Mouse (Mus musculus) CH12.LX (cell line): Measurements from ENCODE around the gene Cbx4. TPM values are rescaled to one million over a fixed set of nuclear protein-coding genes. Genes with fewer than 3 reads are reported as not detected.

Source experiments
- DNase-seq: peaks from one replicate; pipeline ENCODE4 v3.0.0-alpha.2; 2013; ENCODE audit errors: extremely low read depth
- H3K27ac ChIP-seq: 2 replicates; pipeline ENCODE4 v1.5.1; 2012; ENCODE audit warnings: low read depth, mild to moderate bottlenecking, control low read depth, moderate library complexity; ENCODE audit not compliant: insufficient read depth
- H3K27me3 ChIP-seq: replicated peaks from 2 replicates; pipeline ENCODE3; 2012; ENCODE audit warnings: inconsistent platforms
- H3K36me3 ChIP-seq, 2 experiments: replicated peaks in 1 of 2; 2 replicates each; pipeline versions ENCODE3 to v1.6.1; 2012; ENCODE audit warnings: inconsistent platforms in 1 of 2, low read length in 1 of 2, mild to moderate bottlenecking in 1 of 2, mixed read lengths in 1 of 2, moderate library complexity in 1 of 2; ENCODE audit not compliant: control insufficient read depth in 1 of 2, insufficient read depth in 1 of 2
- H3K4me1 ChIP-seq, 2 experiments: 2 replicates each; pipeline ENCODE4 v1.6.1; 2012; ENCODE audit warnings: inconsistent platforms in 1 of 2, moderate library complexity in 1 of 2; ENCODE audit not compliant: insufficient read depth in 2 of 2, control insufficient read depth in 1 of 2
- H3K4me2 ChIP-seq: 2 replicates; pipeline ENCODE4 v1.6.1; 2012; ENCODE audit warnings: low read depth, mild to moderate bottlenecking, control low read depth; ENCODE audit not compliant: poor library complexity, insufficient read depth, severe bottlenecking
- H3K4me3 ChIP-seq, 3 experiments: fragments of 150-350 bp in 1 of 3; sonication (generic) in 1 of 3; replicated peaks in 1 of 3; 2 replicates each; pipeline versions ENCODE3 to v1.5.1; 2011 to 2012; ENCODE audit warnings: low read depth in 2 of 3, low read length in 2 of 3, mild to moderate bottlenecking in 2 of 3, moderate library complexity in 2 of 3, control low read depth in 1 of 3, improper control_type of control experiment in 1 of 3, inconsistent platforms in 1 of 3, mixed read lengths in 1 of 3; ENCODE audit not compliant: poor library complexity in 1 of 3
- H3K79me2 ChIP-seq: replicated peaks from 2 replicates; pipeline ENCODE4 v1.6.1; 2012; ENCODE audit warnings: mild to moderate bottlenecking, moderate library complexity; ENCODE audit not compliant: control insufficient read depth, poor library complexity, insufficient read depth, severe bottlenecking; ENCODE audit errors: extremely low read depth
- H3K9ac ChIP-seq: 2 replicates; pipeline ENCODE4 v1.6.1; 2012; ENCODE audit warnings: low read depth, mild to moderate bottlenecking, control low read depth, moderate library complexity; ENCODE audit not compliant: insufficient read depth
- H3K9me3 ChIP-seq: replicated peaks from 2 replicates; pipeline ENCODE3; 2012; ENCODE audit warnings: low read length, inconsistent platforms, mixed read lengths
- BHLHE40 ChIP-seq: IDR thresholded peaks from 2 replicates; pipeline ENCODE4 v1.6.1; 2011; ENCODE audit warnings: mild to moderate bottlenecking, low read depth, low read length, improper control_type of control experiment
- CHD1 ChIP-seq: IDR thresholded peaks from 2 replicates; pipeline ENCODE4 v1.6.1; 2012; ENCODE audit warnings: low read depth, low read length, improper control_type of control experiment, inconsistent platforms
- CTCF ChIP-seq, 2 experiments: IDR thresholded peaks in 1 of 2; conservative IDR thresholded peaks in 1 of 2; 2 replicates each; pipeline ENCODE4 v1.5.1; 2011 to 2012; ENCODE audit warnings: low read depth in 2 of 2, low read length in 2 of 2, improper control_type of control experiment in 1 of 2, inconsistent platforms in 1 of 2, mild to moderate bottlenecking in 1 of 2, moderate library complexity in 1 of 2
- E2F4 ChIP-seq: IDR thresholded peaks from 2 replicates; pipeline ENCODE4 v1.6.1; 2011; ENCODE audit warnings: low read depth, low read length, improper control_type of control experiment; ENCODE audit not compliant: insufficient replicate concordance
- EP300 ChIP-seq: IDR thresholded peaks from 2 replicates; pipeline ENCODE4 v1.6.1; 2011; ENCODE audit warnings: low read length, improper control_type of control experiment
- ETS1 ChIP-seq: conservative IDR thresholded peaks from 2 replicates; pipeline ENCODE4 v1.6.1; 2012; ENCODE audit warnings: low read depth, mild to moderate bottlenecking, inconsistent platforms, low read length, improper control_type of control experiment, moderate library complexity
- GABPA ChIP-seq: IDR thresholded peaks from 2 replicates; pipeline ENCODE4 v1.6.1; 2012; ENCODE audit warnings: low read depth, low read length, improper control_type of control experiment, inconsistent platforms; ENCODE audit not compliant: insufficient replicate concordance
- HCFC1 ChIP-seq: IDR thresholded peaks from 2 replicates; pipeline ENCODE4 v1.6.1; 2012; ENCODE audit warnings: low read depth, mild to moderate bottlenecking, inconsistent platforms, low read length, improper control_type of control experiment
- IRF4 ChIP-seq: IDR thresholded peaks from 2 replicates; pipeline ENCODE4 v1.6.1; 2014; ENCODE audit warnings: low read depth, mild to moderate bottlenecking, inconsistent platforms, low read length, improper control_type of control experiment
- JUN ChIP-seq: IDR thresholded peaks from 2 replicates; pipeline ENCODE4 v1.6.1; 2011; ENCODE audit warnings: low read depth, mild to moderate bottlenecking, low read length, improper control_type of control experiment, moderate library complexity; ENCODE audit not compliant: insufficient read depth
- KAT2A ChIP-seq: IDR thresholded peaks from 2 replicates; pipeline ENCODE4 v1.6.1; 2012; ENCODE audit warnings: low read length, improper control_type of control experiment, inconsistent platforms; ENCODE audit not compliant: insufficient replicate concordance
- MAFK ChIP-seq: IDR thresholded peaks from 2 replicates; pipeline ENCODE4 v1.6.1; 2011; ENCODE audit warnings: low read length, improper control_type of control experiment; ENCODE audit not compliant: insufficient replicate concordance
- MAX ChIP-seq: IDR thresholded peaks from 2 replicates; pipeline ENCODE4 v1.6.1; 2011; ENCODE audit warnings: low read length, improper control_type of control experiment
- MAZ ChIP-seq: IDR thresholded peaks from 2 replicates; pipeline ENCODE4 v1.6.1; 2012; ENCODE audit warnings: low read depth, mild to moderate bottlenecking, inconsistent platforms, low read length, improper control_type of control experiment, moderate library complexity
- MEF2A ChIP-seq: IDR thresholded peaks from 2 replicates; pipeline ENCODE4 v1.6.1; 2014; ENCODE audit warnings: low read depth, mild to moderate bottlenecking, inconsistent platforms, low read length, improper control_type of control experiment, borderline replicate concordance
- MXI1 ChIP-seq: IDR thresholded peaks from 2 replicates; pipeline ENCODE4 v1.6.1; 2011; ENCODE audit warnings: mild to moderate bottlenecking, low read depth, low read length, improper control_type of control experiment
- NRF1 ChIP-seq: IDR thresholded peaks from 2 replicates; pipeline ENCODE4 v1.6.1; 2014; ENCODE audit warnings: low read depth, mild to moderate bottlenecking, inconsistent platforms, low read length, improper control_type of control experiment, moderate library complexity
- POLR2A ChIP-seq: IDR thresholded peaks from 2 replicates; pipeline ENCODE4 v1.6.1; 2011; ENCODE audit warnings: low read depth, mild to moderate bottlenecking, improper control_type of control experiment, low read length
- POLR2AphosphoS2 ChIP-seq: IDR thresholded peaks from 2 replicates; pipeline ENCODE4 v1.6.1; 2011; ENCODE audit warnings: low read depth, low read length, improper control_type of control experiment
- RAD21 ChIP-seq: IDR thresholded peaks from 2 replicates; pipeline ENCODE4 v1.6.1; 2011; ENCODE audit warnings: low read depth, mild to moderate bottlenecking, low read length, improper control_type of control experiment, moderate library complexity
- RCOR1 ChIP-seq: conservative IDR thresholded peaks from 2 replicates; pipeline ENCODE4 v1.6.1; 2012; ENCODE audit warnings: low read depth, mild to moderate bottlenecking, inconsistent platforms, low read length, improper control_type of control experiment
- TBP ChIP-seq: conservative IDR thresholded peaks from 2 replicates; pipeline ENCODE4 v1.6.1; 2011; ENCODE audit warnings: low read depth, low read length, improper control_type of control experiment
- TCF12 ChIP-seq: IDR thresholded peaks from 2 replicates; pipeline ENCODE4 v1.6.1; 2014; ENCODE audit warnings: low read depth, mild to moderate bottlenecking, inconsistent platforms, low read length, improper control_type of control experiment
- UBTF ChIP-seq: IDR thresholded peaks from 2 replicates; pipeline ENCODE4 v1.6.1; 2012; ENCODE audit warnings: low read depth, mild to moderate bottlenecking, inconsistent platforms, low read length, improper control_type of control experiment, moderate library complexity
- USF2 ChIP-seq: conservative IDR thresholded peaks from 2 replicates; pipeline ENCODE4 v1.6.1; 2011; ENCODE audit warnings: low read depth, low read length, improper control_type of control experiment
- ZKSCAN1 ChIP-seq: IDR thresholded peaks from 2 replicates; pipeline ENCODE4 v1.6.1; 2012; ENCODE audit warnings: low read depth, inconsistent platforms, low read length, improper control_type of control experiment, borderline replicate concordance
- ZNF384 ChIP-seq: IDR thresholded peaks from 2 replicates; pipeline ENCODE4 v1.6.1; 2012; ENCODE audit warnings: low read depth, low read length, improper control_type of control experiment, inconsistent platforms
- dilution Hi-C: fragments of 300-500 bp; cut with MboI; formaldehyde crosslinking; loops from 2 replicates; pipeline ENCODE4 v1.14.3; 2020; ENCODE audit warnings: low sequenced_read_pairs; ENCODE audit not compliant: extremely low pct_unique_long_range_greater_than_20kb, extremely low pct_ligation_motif_present
- in situ Hi-C: fragments of 300-500 bp; cut with MboI; formaldehyde crosslinking; loops from 3 replicates; pipeline ENCODE4 v1.14.3; 2019; ENCODE audit warnings: low sequenced_read_pairs, low pct_ligation_motif_present, low pct_unique_long_range_greater_than_20kb, mixed read lengths
- polyA plus RNA-seq: library from polyadenylated mRNA; unstranded; fragments of >175 nt; gene quantifications from 2 replicates; pipeline ENCODE4 v1.2.1, GENCODE M21; 2012; ENCODE audit warnings: low read depth; ENCODE audit not compliant: insufficient read length
- total RNA-seq, 2 experiments: library from RNA; depleted of rRNA; stranded (reverse); fragments of 300-350 nt in 1 of 2; fragments of >200 nt in 1 of 2; gene quantifications; 2 replicates each; pipeline ENCODE4 v1.2.3; 2012 to 2014

The Cbx4 gene
- total and polyA plus RNA-seq, 3 experiments: 15.0 to 40.4 (median 26.0) TPM

DNA sequence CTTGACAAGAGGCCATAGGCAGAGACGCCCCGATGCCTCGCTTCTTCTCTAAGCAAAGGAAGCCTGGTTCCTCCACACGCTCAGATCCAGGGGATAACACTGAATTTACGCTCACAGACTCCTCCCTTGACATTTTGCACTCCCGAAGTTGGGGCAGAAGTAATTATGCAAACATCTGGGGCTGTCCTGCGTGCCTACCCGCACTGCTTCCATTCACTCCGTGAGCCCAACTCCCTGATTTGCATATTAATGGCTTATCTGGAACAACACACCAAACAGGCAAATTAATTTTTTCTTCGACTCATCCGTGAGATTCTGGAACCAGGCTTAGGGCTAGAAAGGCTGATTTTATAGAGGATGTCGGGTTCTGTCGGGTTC, 37.9 kb downstream of the Cbx4 start:
- H3K4me2 ChIP-seq: peak overlapping the region; percentile 72
- peaks cover 2% of the 10 kb centered on the region for H3K9me3 ChIP-seq
- peaks cover 19 to 62% of the 10 kb centered on the region in 2 experiments for H3K4me1 ChIP-seq
- H3K27ac ChIP-seq: peak overlapping the region; percentile 42
- no peaks in the 10 kb centered on the region for H3K79me2 ChIP-seq
- TF ChIP-seq EP300: peak; percentile 56
- no peak for TF ChIP-seq E2F4
- no peak for TF ChIP-seq GABPA
- peak; percentile 72 for TF ChIP-seq ETS1
- no peak for TF ChIP-seq CHD1
- TF ChIP-seq ZNF384: peak; percentile 58
- TF ChIP-seq BHLHE40: peak; percentile 90
- TF ChIP-seq POLR2A: peak; percentile 34; the same call in 1 of the 2 replicates
- no peak for TF ChIP-seq USF2
- TF ChIP-seq MEF2A: peak; percentile 6; the same call in 1 of the 2 replicates
- 0 out of 2 replicates have a peak, but pooled peaks have one; percentile 30 for TF ChIP-seq HCFC1
- H3K4me3 ChIP-seq: peak overlapping the region; percentile 1 to 46 (median 45)
- no peaks in the 10 kb centered on the region for H3K36me3 ChIP-seq
- dilution Hi-C loops: no loop called here
- peak overlapping the region; percentile 22 for H3K9ac ChIP-seq
- H3K27me3 ChIP-seq: peaks cover 97% of the 10 kb centered on the region
- in situ Hi-C loops: no loop called here
- peak; percentile 84 for DNase-seq

- H3K36me3 ChIP-seq: no peaks in the 10 kb centered on the region
- in situ Hi-C loops: no loop called here
- no peak for DNase-seq
- H3K9me3 ChIP-seq: peaks cover 2% of the 10 kb centered on the region
- H3K27ac ChIP-seq: peak overlapping the region; percentile 42
- peak overlapping the region; percentile 1 to 51 (median 46) for H3K4me3 ChIP-seq
- peaks cover 97% of the 10 kb centered on the region for H3K27me3 ChIP-seq
- peaks cover 15 to 59% of the 10 kb centered on the region in 2 experiments for H3K4me1 ChIP-seq
- H3K4me2 ChIP-seq: peak overlapping the region; percentile 72
- dilution Hi-C loops: no loop called here
- H3K79me2 ChIP-seq: no peaks in the 10 kb centered on the region
- peak overlapping the region; percentile 17 for H3K9ac ChIP-seq
- TF ChIP-seq MAFK (0 out of 2 replicates have a peak, but pooled peaks have one; percentile 19), POLR2AphosphoS2 (no peak), TCF12 (peak; percentile 17; the same call in 1 of the 2 replicates), CHD1 (no peak), MAZ (no peak), GABPA (no peak), MEF2A (no peak), RCOR1 (no peak), E2F4 (no peak), NRF1 (peak; percentile 39), ETS1 (peak; percentile 48; the same call in 1 of the 2 replicates), TBP (no peak), CTCF (conservative IDR thresholded peaks at IDR 0.05 in 1 of 2, IDR thresholded peaks at IDR 0.05 in 1 of 2; ENCODE audit: low read depth in 2 of 2, low read length in 2 of 2) (peak in 1 of 2 experiments; percentile 44; a peak in 2 of 4 replicates), IRF4 (no peak; the same call in 1 of the 2 replicates), JUN (no peak), HCFC1 (no peak), UBTF (no peak; the same call in 1 of the 2 replicates), ZKSCAN1 (no peak), KAT2A (0 out of 2 replicates have a peak, but pooled peaks have one; percentile 25), POLR2A (peak; percentile 45), ZNF384 (peak; percentile 92), BHLHE40 (no peak; the same call in 1 of the 2 replicates), RAD21 (no peak; the same call in 1 of the 2 replicates), MXI1 (no peak), MAX (no peak; the same call in 1 of the 2 replicates)
These were observed 38.5 kb downstream of the Cbx4 start for GRCm38 (mm10) chr11:119047261-119048132.
